In the genomic region with DNA sequence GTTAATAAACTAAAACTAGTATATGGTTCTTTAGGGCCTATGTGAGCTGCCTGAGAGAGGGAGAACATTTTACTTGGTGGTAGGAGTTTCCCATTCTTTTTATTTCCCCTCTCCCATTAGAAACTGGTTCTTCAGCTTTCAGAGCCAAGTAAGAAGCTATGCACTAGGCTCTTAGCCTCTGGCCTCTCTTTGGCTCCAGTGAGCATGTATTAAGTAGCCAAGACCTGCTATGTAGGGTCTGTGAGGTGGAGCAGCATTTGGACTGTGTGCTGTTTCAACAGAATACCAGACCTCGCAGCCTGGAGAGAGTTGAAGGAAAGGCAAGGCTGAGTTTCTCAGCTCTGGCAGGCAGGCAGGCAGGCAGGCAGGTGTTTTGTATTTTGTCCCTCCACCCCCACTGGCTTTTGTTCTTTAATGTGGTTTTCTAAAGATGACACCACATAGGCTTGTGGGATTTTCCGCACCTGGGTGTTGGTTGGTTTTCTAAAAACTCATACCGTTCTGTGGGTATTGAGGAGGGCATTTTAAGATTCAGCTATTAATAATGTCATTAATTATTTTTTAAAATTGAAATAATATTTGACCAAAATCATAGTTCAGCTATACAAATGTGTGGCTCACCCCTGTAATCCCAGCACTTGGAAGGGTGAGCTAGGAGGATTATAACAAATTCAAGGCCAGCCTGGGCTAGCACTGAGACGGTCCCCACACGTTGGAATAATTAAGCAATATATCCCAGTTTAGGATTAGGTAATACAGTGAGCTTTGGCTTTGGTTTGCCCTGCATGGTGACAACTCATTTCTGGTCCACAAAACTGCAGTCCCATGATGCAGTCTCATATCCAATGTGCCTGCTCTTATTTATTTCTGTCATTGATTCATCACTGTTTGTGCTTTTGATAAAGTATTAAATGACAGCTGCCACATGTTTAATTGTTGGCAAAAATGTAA, we compare ENCODE assay signal across 11 mouse cellular contexts.
DNase-seq lines count a peak whose midpoint lies in the region; ATAC-seq and TF ChIP-seq lines count a peak whose summit lies in the region.
"Had no signal": no experiment of that assay in that cellular context is flagged by ENCODE, and none has a peak within 500 bp of the region (broad histone marks: within the 10 kb centered on the region; RNA-seq: fewer than 3 reads in every experiment).

No protein-coding gene starts in this region.

- H3K36me3 ChIP-seq in heart, embryonic 12.5 days = peaks cover 2% of the 10 kb centered on the region; the same call in 1 of the 2 replicates
- H3K36me3 ChIP-seq in CH12.LX (replicated peaks in 1 of 2; ENCODE audit: control insufficient read depth in 1 of 2, insufficient read depth in 1 of 2, low read length in 1 of 2) = peaks cover 0 to 12% of the 10 kb centered on the region in 2 experiments
- peaks cover 6% of the 10 kb centered on the region; the same call in 1 of the 2 replicates for H3K36me3 ChIP-seq in kidney, embryonic 14.5 days (ENCODE audit: control insufficient read depth, insufficient read depth, low read length)
- peaks cover 5% of the 10 kb centered on the region; the same call in 1 of the 2 replicates for H3K36me3 ChIP-seq in stomach, embryonic 14.5 days (ENCODE audit: control insufficient read depth, insufficient read depth, low read length)

- H3K4me3 ChIP-seq in heart, embryonic 12.5 days = no peak overlapping the region
- no peak overlapping the region for H3K4me3 ChIP-seq in CH12.LX (replicated peaks in 1 of 3; ENCODE audit: low read depth in 2 of 3, low read length in 2 of 3, poor library complexity in 1 of 3)
- H3K4me3 ChIP-seq in kidney, embryonic 14.5 days (ENCODE audit: low read length) = no peak overlapping the region
- no peak overlapping the region for H3K4me3 ChIP-seq in stomach, embryonic 14.5 days (ENCODE audit: low read depth, low read length)
- H3K4me3 ChIP-seq: myocyte had no signal

- peak; percentile 83 for TF ChIP-seq EP300 in CH12.LX (IDR thresholded peaks at IDR 0.05; ENCODE audit: low read length)

- no peaks in the 10 kb centered on the region for H3K9me3 ChIP-seq in heart, embryonic 12.5 days (replicated peaks)
- no peaks in the 10 kb centered on the region for H3K9me3 ChIP-seq in CH12.LX (replicated peaks; ENCODE audit: low read length)
- H3K9me3 ChIP-seq in kidney, embryonic 14.5 days (ENCODE audit: control insufficient read depth, low read length) = no peaks in the 10 kb centered on the region
- no peaks in the 10 kb centered on the region for H3K9me3 ChIP-seq in stomach, embryonic 14.5 days (ENCODE audit: control insufficient read depth, low read depth, low read length)

- H3K9ac ChIP-seq in heart, embryonic 12.5 days = no peak overlapping the region
- no peak overlapping the region for H3K9ac ChIP-seq in CH12.LX (ENCODE audit: insufficient read depth, low read depth)
- H3K9ac ChIP-seq in kidney, embryonic 14.5 days (ENCODE audit: low read depth, low read length) = no peak overlapping the region
- no peak overlapping the region for H3K9ac ChIP-seq in stomach, embryonic 14.5 days (replicated peaks; ENCODE audit: low read depth, low read length)

- TF ChIP-seq RAD21 in CH12.LX (IDR thresholded peaks at IDR 0.05; ENCODE audit: low read depth, low read length) = no peak

- H3K27me3 ChIP-seq in heart, embryonic 12.5 days (replicated peaks) = no peaks in the 10 kb centered on the region
- no peaks in the 10 kb centered on the region for H3K27me3 ChIP-seq in CH12.LX (replicated peaks)
- no peaks in the 10 kb centered on the region for H3K27me3 ChIP-seq in kidney, embryonic 14.5 days (ENCODE audit: control insufficient read depth, insufficient read depth, low read length)
- no peaks in the 10 kb centered on the region for H3K27me3 ChIP-seq in stomach, embryonic 14.5 days (ENCODE audit: control insufficient read depth, insufficient read depth, low read length)
- H3K27me3 ChIP-seq: Patski had no signal

- no peaks in the 10 kb centered on the region; the same call in 1 of the 2 replicates for H3K79me2 ChIP-seq in CH12.LX (replicated peaks; ENCODE audit: control insufficient read depth, extremely low read depth, insufficient read depth, poor library complexity, severe bottlenecking)

- dilution Hi-C loops in CH12.LX (cut with MboI; ENCODE audit: extremely low pct_ligation_motif_present, extremely low pct_unique_long_range_greater_than_20kb, low sequenced_read_pairs) = no loop called here

- TF ChIP-seq POLR2A in CH12.LX (IDR thresholded peaks at IDR 0.05; ENCODE audit: low read depth, low read length) = no peak

- TF ChIP-seq CTCF in CH12.LX (conservative IDR thresholded peaks at IDR 0.05 in 1 of 2, IDR thresholded peaks at IDR 0.05 in 1 of 2; ENCODE audit: low read depth in 2 of 2, low read length in 2 of 2) = no peak

- no peak for ATAC-seq in heart, embryonic 12.5 days (ENCODE audit: insufficient number of reproducible peaks, low FRiP score)
- ATAC-seq in kidney, embryonic 14.5 days (ENCODE audit: low FRiP score, low TSS enrichment) = peak; percentile 58; the same call in 1 of the 2 replicates
- ATAC-seq in stomach, embryonic 14.5 days (ENCODE audit: insufficient number of reproducible peaks, insufficient read depth, low FRiP score, low read depth) = peak; percentile 33; the same call in 1 of the 2 replicates
- no peak for ATAC-seq in frontal cortex, adult (ENCODE audit: low TSS enrichment)
- ATAC-seq: Patski had no signal

- in situ Hi-C loops in CH12.LX (cut with MboI; ENCODE audit: low pct_ligation_motif_present, low pct_unique_long_range_greater_than_20kb, low sequenced_read_pairs) = no loop called here

- H3K4me1 ChIP-seq in heart, embryonic 12.5 days (replicated peaks) = peaks cover 25% of the 10 kb centered on the region
- H3K4me1 ChIP-seq in CH12.LX (ENCODE audit: control insufficient read depth in 1 of 2, insufficient read depth in 2 of 2) = peaks cover 18 to 94% of the 10 kb centered on the region in 2 experiments
- peaks cover 14% of the 10 kb centered on the region; the same call in 1 of the 2 replicates for H3K4me1 ChIP-seq in kidney, embryonic 14.5 days (ENCODE audit: control insufficient read depth, insufficient read depth, low read length)
- peaks cover 5% of the 10 kb centered on the region; the same call in 1 of the 2 replicates for H3K4me1 ChIP-seq in stomach, embryonic 14.5 days (ENCODE audit: control insufficient read depth, insufficient read depth, low read length)

- H3K4me2 ChIP-seq in heart, embryonic 12.5 days = no peak overlapping the region
- H3K4me2 ChIP-seq in CH12.LX (ENCODE audit: insufficient read depth, low read depth, poor library complexity, severe bottlenecking) = peak overlapping the region; percentile 37
- no peak overlapping the region for H3K4me2 ChIP-seq in kidney, embryonic 14.5 days (replicated peaks; ENCODE audit: low read depth, low read length)
- no peak overlapping the region for H3K4me2 ChIP-seq in stomach, embryonic 14.5 days (replicated peaks; ENCODE audit: low read depth, low read length)

- no peak overlapping the region for H3K27ac ChIP-seq in heart, embryonic 12.5 days (ENCODE audit: poor library complexity, severe bottlenecking)
- no peak overlapping the region for H3K27ac ChIP-seq in CH12.LX (ENCODE audit: insufficient read depth, low read depth)
- peak overlapping the region; percentile 57; the same call in 1 of the 2 replicates for H3K27ac ChIP-seq in kidney, embryonic 14.5 days (ENCODE audit: low read depth, low read length)
- H3K27ac ChIP-seq in stomach, embryonic 14.5 days (ENCODE audit: low read length) = peak overlapping the region; percentile 39; the same call in 1 of the 2 replicates
- H3K27ac ChIP-seq: macrophage had no signal

- WGBS in heart, embryonic 12.5 days = 93% methylated on average over 5 of the region's 5 CpGs
- WGBS in kidney, embryonic 14.5 days = 91% methylated on average over 5 of the region's 5 CpGs
- WGBS in stomach, embryonic 14.5 days = 79% methylated on average over 5 of the region's 5 CpGs

- peak; percentile 42 for DNase-seq in heart, adult 11 months
- DNase-seq in CH12.LX (ENCODE audit: extremely low read depth) = peak; percentile 63
- no peak for DNase-seq in urinary bladder, postnatal 25 days (ENCODE audit: low spot score)
- DNase-seq in cerebellum, adult 18-20 months = no peak

TF ChIP-seq in CH12.LX, 34 proteins besides CTCF, POLR2A, EP300 and RAD21:
- 0 out of 2 replicates have a peak, but pooled peaks have one; percentile 21 for TF ChIP-seq SIN3A (IDR thresholded peaks at IDR 0.05; ENCODE audit: low read length)
- TF ChIP-seq MAFK (IDR thresholded peaks at IDR 0.05; ENCODE audit: insufficient replicate concordance, low read length) = 0 out of 2 replicates have a peak, but pooled peaks have one; percentile 12
- TF ChIP-seq IRF4 (IDR thresholded peaks at IDR 0.05; ENCODE audit: low read depth, low read length) = peak; percentile 59
- TF ChIP-seq BHLHE40 (IDR thresholded peaks at IDR 0.05; ENCODE audit: low read depth, low read length) = peak; percentile 59
- peak; percentile 71 for TF ChIP-seq MEF2A (IDR thresholded peaks at IDR 0.05; ENCODE audit: borderline replicate concordance, low read depth, low read length)
- TF ChIP-seq HCFC1 (IDR thresholded peaks at IDR 0.05; ENCODE audit: low read depth, low read length) = no peak
- TF ChIP-seq ZMIZ1 (IDR thresholded peaks at IDR 0.05; ENCODE audit: low read depth, low read length) = no peak
- TF ChIP-seq TCF12 (IDR thresholded peaks at IDR 0.05; ENCODE audit: low read depth, low read length) = peak; percentile 85
- TF ChIP-seq CHD2 (IDR thresholded peaks at IDR 0.05; ENCODE audit: low read length) = peak; percentile 63
- peak; percentile 57 for TF ChIP-seq ETS1 (conservative IDR thresholded peaks at IDR 0.05; ENCODE audit: low read depth, low read length)

Comparison
In these comparisons a context has a peak if more than half of its experiments do, and no peak if none do; other contexts are left out.
1. DNase-seq: peak in heart, adult 11 months (single experiment) and CH12.LX (single experiment); none in urinary bladder, postnatal 25 days (single experiment) and cerebellum, adult 18-20 months (0 of 2).
2. ATAC-seq: peak in kidney, embryonic 14.5 days (single experiment) and stomach, embryonic 14.5 days (single experiment); none in heart, embryonic 12.5 days (single experiment) and frontal cortex, adult (single experiment).
3. H3K27ac ChIP-seq: peak in kidney, embryonic 14.5 days (single experiment) and stomach, embryonic 14.5 days (single experiment); none in heart, embryonic 12.5 days (single experiment) and CH12.LX (single experiment).